Mouse (Mus musculus) embryonic facial prominence, embryonic 10.5 days (tissue): Measurements from ENCODE around the gene Cdk7. TPM values are rescaled to one million over a fixed set of nuclear protein-coding genes. Genes with fewer than 3 reads are reported as not detected.
A peak's percentile ranks its signal among the peaks of the same experiment; 100 is the strongest.

Source experiments
- DNase-seq: peaks from one replicate; pipeline ENCODE4 v3.0.0-alpha.2; 2017; ENCODE audit warnings: low spot score
- H3K27ac ChIP-seq: fragments of 300-500 bp; sonication (generic); replicated peaks from 2 replicates; pipeline ENCODE4 v1.5.1; 2016; ENCODE audit warnings: mild to moderate bottlenecking
- H3K27me3 ChIP-seq: fragments of 300-500 bp; sonication (generic); replicated peaks from 2 replicates; pipeline ENCODE4 v1.6.1; 2016; ENCODE audit warnings: low read depth, mild to moderate bottlenecking; ENCODE audit not compliant: poor library complexity, severe bottlenecking
- H3K36me3 ChIP-seq: fragments of 300-500 bp; sonication (generic); replicated peaks from 2 replicates; pipeline ENCODE4 v1.6.1; 2016; ENCODE audit warnings: mild to moderate bottlenecking, moderate library complexity
- H3K4me1 ChIP-seq: fragments of 300-500 bp; sonication (generic); 2 replicates; pipeline ENCODE4 v1.6.1; 2016
- H3K4me3 ChIP-seq: fragments of 300-500 bp; sonication (generic); 2 replicates; pipeline ENCODE4 v1.5.1; 2016; ENCODE audit warnings: mild to moderate bottlenecking, moderate library complexity
- H3K9me3 ChIP-seq: fragments of 300-500 bp; sonication (generic); 2 replicates; pipeline ENCODE4 v1.6.1; 2016; ENCODE audit warnings: mild to moderate bottlenecking
- WGBS: fragments of 180-500 bp; shearing (Covaris S2); methylation state at CpG from one replicate; pipeline ENCODE4 v1.1.7; 2016; 5-methylcytosine and 5-hydroxymethylcytosine counted together
- polyA plus RNA-seq: library from polyadenylated mRNA; unstranded; fragments of >200 nt; fragmentation: Nextera tagmentation; extraction: Ambion mirVana; gene quantifications from 2 replicates; pipeline ENCODE4 v1.2.1, GENCODE M21; 2016

The Cdk7 gene
- polyA plus RNA-seq, 1 experiment from 2014 or later, result 119 TPM

DNA sequence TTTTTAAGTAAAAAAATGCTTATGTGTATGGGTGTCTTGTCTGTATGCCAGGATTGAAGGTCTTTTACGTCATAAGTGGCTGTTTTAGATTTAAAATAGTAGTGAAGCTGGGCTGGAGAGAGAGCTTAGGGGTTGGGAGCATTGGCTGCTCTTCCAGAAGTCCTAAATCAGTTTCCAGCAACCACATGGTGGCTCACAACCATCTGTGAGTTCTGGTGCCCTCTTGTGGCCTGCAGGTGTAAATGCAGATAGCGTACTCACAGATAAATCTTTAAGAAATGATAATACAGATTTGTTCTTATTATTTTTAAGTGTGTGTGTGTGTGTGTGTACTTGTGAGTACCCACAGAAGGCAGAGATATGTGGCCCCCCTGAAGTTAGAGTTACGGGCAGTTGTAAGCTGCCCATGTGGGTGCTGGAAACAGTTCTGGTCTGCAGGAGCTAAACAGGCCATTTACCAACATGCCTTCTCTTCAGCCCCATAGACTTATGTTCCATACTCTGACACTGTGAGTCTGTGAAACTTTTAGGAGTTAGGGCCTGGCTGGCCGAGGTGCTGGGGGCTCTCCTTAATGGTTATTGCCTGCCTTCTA lies 70.8 kb downstream of the Cdk7 start:
- 49% methylated on average over 4 of the region's 4 CpGs for WGBS
- no peaks in the 10 kb centered on the region for H3K9me3 ChIP-seq
- no peaks in the 10 kb centered on the region for H3K4me1 ChIP-seq
- no peak overlapping the region for H3K4me3 ChIP-seq
- no peak overlapping the region for H3K27ac ChIP-seq
- H3K27me3 ChIP-seq, result no peaks in the 10 kb centered on the region
- DNase-seq, result peak; percentile 67
- peaks cover 60% of the 10 kb centered on the region for H3K36me3 ChIP-seq

DNA sequence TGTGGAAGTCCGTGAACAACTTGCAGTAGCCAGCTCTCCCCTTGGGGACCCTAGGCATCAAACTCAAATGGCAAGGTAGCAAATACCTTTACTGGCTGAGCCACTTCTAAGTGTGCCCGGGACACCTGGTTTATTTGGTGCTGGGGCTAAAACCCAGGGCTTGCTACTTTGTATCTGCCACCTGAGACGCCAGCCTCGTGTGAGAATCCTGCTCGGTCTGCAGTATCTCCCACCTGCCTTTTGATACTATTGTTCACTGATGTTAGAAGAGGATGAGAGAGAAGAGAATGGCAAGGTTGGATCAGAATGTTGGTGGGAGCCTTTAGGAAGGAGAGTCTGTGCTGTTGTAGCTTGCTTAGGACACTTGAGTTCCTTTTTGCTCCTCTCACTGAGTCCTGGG lies 72.6 kb downstream of the Cdk7 start:
- Histone ChIP-seq H3K36me3 (peaks cover 57% of the 10 kb centered on the region), H3K27ac (no peak overlapping the region), H3K4me1 (no peaks in the 10 kb centered on the region), H3K9me3 (no peaks in the 10 kb centered on the region), H3K4me3 (no peak overlapping the region), H3K27me3 (no peaks in the 10 kb centered on the region)
- 90% methylated on average over 5 of the region's 5 CpGs for WGBS
- no peak for DNase-seq

Other genes with a start within 250 kb of the Cdk7 start
- 83.6 and 93.1 TPM in 2 replicates for gene Gtf2h2, start 238.4 kb downstream of the Cdk7 start, polyA plus RNA-seq
- 6.2 and 6.5 TPM in 2 replicates for gene Ocln, start 178.2 kb downstream of the Cdk7 start, polyA plus RNA-seq
- gene Marveld2, start 114.0 kb downstream of the Cdk7 start, polyA plus RNA-seq, result 6.0 and 6.2 TPM in 2 replicates
- gene Ak6, start 80.0 kb downstream of the Cdk7 start, polyA plus RNA-seq, result 365 and 367 TPM in 2 replicates
- gene Rad17, start 79.9 kb downstream of the Cdk7 start, polyA plus RNA-seq, result 23.4 and 23.8 TPM in 2 replicates
- gene Taf9, start 79.4 kb downstream of the Cdk7 start, polyA plus RNA-seq, result 20.0 and 23.1 TPM in 2 replicates
- 3.9 and 4.6 TPM in 2 replicates for gene Ccdc125, start 61.2 kb downstream of the Cdk7 start, polyA plus RNA-seq
- 124 and 129 TPM in 2 replicates for gene Mrps36, start 13.7 kb upstream of the Cdk7 start, polyA plus RNA-seq
- 65.7 and 68.2 TPM in 2 replicates for gene Cenph, start 45.0 kb upstream of the Cdk7 start, polyA plus RNA-seq
- gene Ccnb1, start 55.6 kb upstream of the Cdk7 start, polyA plus RNA-seq, result 411 and 420 TPM in 2 replicates
- 36.4 and 37.7 TPM in 2 replicates for gene Slc30a5, start 102.5 kb upstream of the Cdk7 start, polyA plus RNA-seq